ENCODE assay signal across 11 mouse cellular contexts in the genomic region with DNA sequence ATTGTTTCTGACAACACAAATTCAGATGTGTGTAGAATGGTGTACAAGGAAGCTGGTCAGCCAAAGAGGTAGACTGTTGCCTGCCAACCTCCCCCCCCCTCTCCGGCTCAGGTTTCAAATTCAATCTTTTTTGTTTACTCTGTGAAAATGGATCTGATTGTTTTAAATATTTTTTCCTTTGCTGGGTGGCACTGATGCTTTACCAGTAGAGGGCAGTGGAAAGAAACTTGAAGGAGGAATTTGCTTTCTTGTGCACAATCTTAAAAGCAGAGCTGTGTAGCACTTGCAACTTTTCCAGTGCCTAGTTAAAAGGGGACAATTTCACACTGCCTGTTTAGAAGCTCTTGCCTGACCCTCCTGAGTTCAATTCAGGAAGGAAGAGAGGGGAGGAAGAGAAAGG. TPM values are rescaled to one million over a fixed set of nuclear protein-coding genes. Genes with fewer than 3 reads are reported as not detected.
A peak's percentile ranks its signal among the peaks of the same experiment; 100 is the strongest.
DNase-seq lines count a peak whose midpoint lies in the region; ATAC-seq and TF ChIP-seq lines count a peak whose summit lies in the region.
"Had no signal": no experiment of that assay in that cellular context is flagged by ENCODE, and none has a peak within 500 bp of the region (broad histone marks: within the 10 kb centered on the region; RNA-seq: fewer than 3 reads in every experiment).

No protein-coding gene starts in this region.

- no peak overlapping the region for H3K27ac ChIP-seq in kidney, embryonic 14.5 days (ENCODE audit: low read depth, low read length)
- no peak overlapping the region for H3K27ac ChIP-seq in CH12.LX (ENCODE audit: insufficient read depth, low read depth)
- H3K27ac ChIP-seq: midbrain, embryonic 13.5 days had no signal

- H3K36me3 ChIP-seq in kidney, embryonic 14.5 days (ENCODE audit: control insufficient read depth, insufficient read depth, low read length): no peaks in the 10 kb centered on the region
- H3K36me3 ChIP-seq in CH12.LX (replicated peaks in 1 of 2; ENCODE audit: control insufficient read depth in 1 of 2, insufficient read depth in 1 of 2, low read length in 1 of 2): no peaks in the 10 kb centered on the region
- H3K36me3 ChIP-seq: midbrain, embryonic 13.5 days had no signal

- no peak for ATAC-seq in kidney, embryonic 14.5 days (ENCODE audit: low FRiP score, low TSS enrichment)
- ATAC-seq: activated CD4-positive, CD25-positive, alpha-beta regulatory T cell, adult 4 months; midbrain, embryonic 13.5 days had no signal

- DNase-seq in kidney, adult 9 months: peak; percentile 22
- DNase-seq in 3T3-L1 (ENCODE audit: low read depth, low spot score): peak; percentile 64
- peak; percentile 13 for DNase-seq in CH12.LX (ENCODE audit: extremely low read depth)
- DNase-seq in forelimb bud, embryonic 11.5 days (ENCODE audit: low read depth, low spot score): peak; percentile 10
- DNase-seq in ovary, postnatal 14 days (ENCODE audit: low spot score): no peak
- no peak for DNase-seq in adrenal gland, adult 18-20 months (ENCODE audit: low spot score in 2 of 2)
- no peak for DNase-seq in heart, postnatal 14 days
- DNase-seq: left cerebral cortex, postnatal 4 days had no signal

- peak in 1 of 2 experiments; percentile 65; a peak in 2 of 4 replicates for TF ChIP-seq CTCF in CH12.LX (conservative IDR thresholded peaks at IDR 0.05 in 1 of 2, IDR thresholded peaks at IDR 0.05 in 1 of 2; ENCODE audit: low read depth in 2 of 2, low read length in 2 of 2)

- H3K9me3 ChIP-seq in kidney, embryonic 14.5 days (ENCODE audit: control insufficient read depth, low read length): no peaks in the 10 kb centered on the region
- no peaks in the 10 kb centered on the region for H3K9me3 ChIP-seq in CH12.LX (replicated peaks; ENCODE audit: low read length)
- H3K9me3 ChIP-seq: midbrain, embryonic 13.5 days had no signal

- dilution Hi-C loops in CH12.LX (cut with MboI; ENCODE audit: extremely low pct_ligation_motif_present, extremely low pct_unique_long_range_greater_than_20kb, low sequenced_read_pairs): no loop called here

- TF ChIP-seq EP300 in CH12.LX (IDR thresholded peaks at IDR 0.05; ENCODE audit: low read length): no peak

- no peak overlapping the region for H3K9ac ChIP-seq in kidney, embryonic 14.5 days (ENCODE audit: low read depth, low read length)
- no peak overlapping the region for H3K9ac ChIP-seq in CH12.LX (ENCODE audit: insufficient read depth, low read depth)
- H3K9ac ChIP-seq: midbrain, embryonic 13.5 days had no signal

- H3K27me3 ChIP-seq in kidney, embryonic 14.5 days (ENCODE audit: control insufficient read depth, insufficient read depth, low read length): no peaks in the 10 kb centered on the region
- H3K27me3 ChIP-seq in CH12.LX (replicated peaks): no peaks in the 10 kb centered on the region

- no peaks in the 10 kb centered on the region for H3K79me2 ChIP-seq in CH12.LX (replicated peaks; ENCODE audit: control insufficient read depth, extremely low read depth, insufficient read depth, poor library complexity, severe bottlenecking)

- no peak overlapping the region for H3K4me3 ChIP-seq in kidney, embryonic 14.5 days (ENCODE audit: low read length)
- no peak overlapping the region for H3K4me3 ChIP-seq in CH12.LX (replicated peaks in 1 of 3; ENCODE audit: low read depth in 2 of 3, low read length in 2 of 3, poor library complexity in 1 of 3)
- H3K4me3 ChIP-seq: midbrain, embryonic 13.5 days had no signal

- peak; percentile 53 for TF ChIP-seq RAD21 in CH12.LX (IDR thresholded peaks at IDR 0.05; ENCODE audit: low read depth, low read length)

- H3K4me2 ChIP-seq in kidney, embryonic 14.5 days (replicated peaks; ENCODE audit: low read depth, low read length): no peak overlapping the region
- H3K4me2 ChIP-seq in CH12.LX (ENCODE audit: insufficient read depth, low read depth, poor library complexity, severe bottlenecking): no peak overlapping the region
- H3K4me2 ChIP-seq: midbrain, embryonic 13.5 days had no signal

- WGBS in kidney, embryonic 14.5 days: 31% methylated on average over 1 of the region's 1 CpGs

- in situ Hi-C loops in CH12.LX (cut with MboI; ENCODE audit: low pct_ligation_motif_present, low pct_unique_long_range_greater_than_20kb, low sequenced_read_pairs): loop anchor here (10.0 kb wide), 1 partner anchor 208 kb away; no protein-coding TSS in a partner anchor

- no peak for TF ChIP-seq POLR2A in CH12.LX (IDR thresholded peaks at IDR 0.05; ENCODE audit: low read depth, low read length)

- H3K4me1 ChIP-seq in kidney, embryonic 14.5 days (ENCODE audit: control insufficient read depth, insufficient read depth, low read length): no peaks in the 10 kb centered on the region
- H3K4me1 ChIP-seq in CH12.LX (ENCODE audit: control insufficient read depth in 1 of 2, insufficient read depth in 2 of 2): peaks cover 0 to 4% of the 10 kb centered on the region in 2 experiments; a peak in 1 of 4 replicates
- H3K4me1 ChIP-seq: midbrain, embryonic 13.5 days had no signal

- intact Hi-C loops in heart, postnatal 14 days (cut with DNase I): loop anchor here (5.0 kb wide), 2 partner anchors 70 to 200 kb away; a partner anchor contains a TSS

TF ChIP-seq in CH12.LX, 34 proteins besides CTCF, POLR2A, EP300 and RAD21:
- TF ChIP-seq ZMIZ1 (IDR thresholded peaks at IDR 0.05; ENCODE audit: low read depth, low read length) (no peak), SMC3 (IDR thresholded peaks at IDR 0.05; ENCODE audit: low read depth, low read length) (peak; percentile 58)

RNA-seq across cellular contexts. Expression of a gene that starts 54.7 kb away (rescaled TPM):
- polyA plus RNA-seq in kidney, embryonic 14.5 days (2014; fragmentation: Nextera tagmentation; extraction: Ambion mirVana): 231 and 241 TPM in 2 replicates
- 92.8 and 98.5 TPM in 2 replicates for total RNA-seq in CH12.LX (2012; rRNA removed)
- 82.1 and 87.8 TPM in 2 replicates for total RNA-seq in CH12.LX (2014; rRNA removed)
- polyA plus RNA-seq in CH12.LX (2012; ENCODE audit: insufficient read length, low read depth): 77.2 and 91.0 TPM in 2 replicates
- total RNA-seq in adrenal gland, adult 18-20 months (2021): 100 to 1,000 TPM; 154 to 163 TPM
- 100 to 1,000 TPM; 163 to 184 TPM for total RNA-seq in heart, postnatal 14 days (2021)

Comparison
In these comparisons a context has a peak if more than half of its experiments do, and no peak if none do; other contexts are left out.
1. DNase-seq: peak in kidney, adult 9 months (single experiment), 3T3-L1 (single experiment), CH12.LX (single experiment) and forelimb bud, embryonic 11.5 days (single experiment); none in ovary, postnatal 14 days (single experiment), adrenal gland, adult 18-20 months (0 of 2) and heart, postnatal 14 days (0 of 2).